Mouse (Mus musculus): ENCODE data around the gene Hmgxb4.

DNA sequence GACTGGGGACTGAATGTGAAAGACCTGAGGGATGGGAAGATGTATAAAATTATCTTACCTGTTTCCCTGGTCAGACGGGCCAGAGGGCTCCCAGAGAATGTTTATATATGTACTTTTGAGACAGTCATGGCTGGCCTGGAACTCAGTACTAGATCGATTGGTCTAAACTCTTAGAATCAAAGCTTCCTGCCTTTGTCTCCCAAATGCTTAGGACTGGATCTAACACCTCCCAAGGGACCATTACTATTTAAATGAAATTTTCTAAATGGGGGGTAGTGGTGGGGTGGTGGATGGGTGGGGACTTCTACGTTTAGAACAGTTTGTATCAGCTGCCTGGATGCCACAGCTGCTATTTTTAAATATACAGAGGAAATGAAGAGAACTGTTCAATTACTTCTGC, 20.8 kb downstream of the Hmgxb4 start:
- TF ChIP-seq CTCF (IDR thresholded peaks at IDR 0.05; ENCODE audit: borderline replicate concordance, control insufficient read depth, extremely low read depth, insufficient read depth, low read length, poor library complexity) (no peak), POLR2A (IDR thresholded peaks at IDR 0.05; ENCODE audit: control insufficient read depth, extremely low read depth, insufficient read depth, low read length, poor library complexity) (no peak)

All from thymus, adult 2 months (tissue).